Mouse (Mus musculus) MEL-GATA-1-ER (cell line): Measurements from ENCODE around the gene Cdhr3.

Experiments used
- DNase-seq: peaks from one replicate; pipeline ENCODE4 v3.0.0-alpha.2; 2012; ENCODE audit warnings: low read depth; ENCODE audit errors: extremely low read depth

The Cdhr3 gene

GRCm38 (mm10) chr12:33092775-33093174, at the start of gene Cdhr3:
TSS of gene Cdhr3 (minus strand) at chr12:33092875.
- no peak for DNase-seq

GRCm38 (mm10) chr12:33139083-33139482, 46.4 kb upstream of the Cdhr3 start:
- DNase-seq = no peak

GRCm38 (mm10) chr12:33137857-33138256, 45.2 kb upstream of the Cdhr3 start:
- no peak for DNase-seq

- no peak for DNase-seq
These were observed 39.1 kb upstream of the Cdhr3 start for GRCm38 (mm10) chr12:33131796-33132195.

GRCm38 (mm10) chr12:33130401-33130800, 37.7 kb upstream of the Cdhr3 start:
- DNase-seq = no peak

- DNase-seq = peak; percentile 64
These were observed 36.7 kb upstream of the Cdhr3 start for GRCm38 (mm10) chr12:33129410-33129809.

- DNase-seq = no peak
These were observed 36.0 kb upstream of the Cdhr3 start for GRCm38 (mm10) chr12:33128702-33129101.

GRCm38 (mm10) chr12:33128121-33128520, 35.4 kb upstream of the Cdhr3 start:
- no peak for DNase-seq

- no peak for DNase-seq
These were observed 33.6 kb upstream of the Cdhr3 start for GRCm38 (mm10) chr12:33126243-33126642.

- peak; percentile 94 for DNase-seq
These were observed 33.0 kb upstream of the Cdhr3 start for GRCm38 (mm10) chr12:33125594-33126227.

GRCm38 (mm10) chr12:33118624-33119301, 26.1 kb upstream of the Cdhr3 start:
- DNase-seq = no peak

GRCm38 (mm10) chr12:33110894-33111471, 18.3 kb upstream of the Cdhr3 start:
- DNase-seq = peak; percentile 46

GRCm38 (mm10) chr12:33109531-33109930, 16.9 kb upstream of the Cdhr3 start:
- DNase-seq = no peak

- DNase-seq = no peak
These were observed 13.9 kb upstream of the Cdhr3 start for GRCm38 (mm10) chr12:33106438-33107167.

- no peak for DNase-seq
These were observed 13.0 kb upstream of the Cdhr3 start for GRCm38 (mm10) chr12:33105724-33106123.

GRCm38 (mm10) chr12:33102342-33103115, 9.9 kb upstream of the Cdhr3 start:
- no peak for DNase-seq

GRCm38 (mm10) chr12:33101627-33102026, 9.0 kb upstream of the Cdhr3 start:
- no peak for DNase-seq

- DNase-seq = no peak
These were observed 3.3 kb upstream of the Cdhr3 start for GRCm38 (mm10) chr12:33096017-33096416.

- no peak for DNase-seq
These were observed 479 bp downstream of the Cdhr3 start for GRCm38 (mm10) chr12:33092196-33092595.

GRCm38 (mm10) chr12:33086151-33086550, 6.5 kb downstream of the Cdhr3 start:
- no peak for DNase-seq

GRCm38 (mm10) chr12:33084683-33085082, 8.0 kb downstream of the Cdhr3 start:
- no peak for DNase-seq
